Mouse (Mus musculus) left cerebral cortex, postnatal 4 days (tissue): Measurements from ENCODE around the gene Parm1. TPM values are rescaled to one million over a fixed set of nuclear protein-coding genes. Genes with fewer than 3 reads are reported as not detected.

Source experiments
- DNase-seq: peaks from one replicate; pipeline ENCODE4 v3.0.0-alpha.2; 2022
- intact Hi-C: fragments of 180-260 bp; cut with DNase I; formaldehyde crosslinking; loops from one replicate; pipeline ENCODE4 v1.15.1; 2025
- total RNA-seq, 2 experiments: library from RNA; stranded (reverse); gene quantifications; 2 replicates each; pipeline ENCODE4 v1.2.3; 2021

Gene Parm1
- total RNA-seq, 2 experiments from 2014 or later: 10.6 to 14.9 TPM

DNA sequence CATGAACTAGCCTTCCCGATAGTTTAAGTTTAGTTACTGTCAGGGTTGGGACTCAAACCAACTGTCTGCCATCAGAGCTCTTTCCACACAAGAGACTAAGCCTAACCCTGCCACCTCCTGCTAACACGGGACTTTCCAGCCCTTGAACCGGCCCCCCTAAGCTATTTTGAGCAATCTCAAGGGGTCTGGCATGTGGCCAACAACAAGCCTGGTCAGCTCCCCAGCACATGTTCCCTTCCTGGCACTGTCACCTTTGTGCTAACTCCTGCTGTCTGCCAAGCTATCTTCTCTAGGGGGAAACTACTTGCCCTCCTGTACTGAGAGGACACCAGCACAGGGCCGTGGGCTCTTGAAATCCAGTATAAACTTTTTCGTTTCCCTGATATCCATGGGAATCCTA, 112.1 kb downstream of the Parm1 start:
- DNase-seq: peak; percentile 47
- intact Hi-C loops: no loop called here

DNA sequence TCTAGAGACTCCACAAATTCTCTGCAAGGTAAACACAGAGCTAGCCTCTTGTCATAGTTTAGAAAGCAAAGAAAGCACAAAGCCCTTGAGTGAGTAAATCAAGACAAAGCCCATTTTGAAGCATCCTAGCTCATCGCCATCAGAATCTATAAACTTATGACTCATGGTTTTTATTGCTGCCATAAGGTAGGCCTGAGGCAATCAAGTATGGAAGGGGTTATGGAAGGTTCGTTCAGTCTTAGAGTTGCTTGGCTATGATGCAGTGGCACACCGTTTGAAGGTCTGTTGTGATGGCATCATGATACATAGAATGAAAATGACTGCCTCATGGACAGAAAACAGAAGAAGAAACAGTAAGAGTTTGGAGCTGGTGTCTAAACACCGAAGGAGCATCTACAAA, 133.9 kb downstream of the Parm1 start:
- intact Hi-C loops: no loop called here

DNA sequence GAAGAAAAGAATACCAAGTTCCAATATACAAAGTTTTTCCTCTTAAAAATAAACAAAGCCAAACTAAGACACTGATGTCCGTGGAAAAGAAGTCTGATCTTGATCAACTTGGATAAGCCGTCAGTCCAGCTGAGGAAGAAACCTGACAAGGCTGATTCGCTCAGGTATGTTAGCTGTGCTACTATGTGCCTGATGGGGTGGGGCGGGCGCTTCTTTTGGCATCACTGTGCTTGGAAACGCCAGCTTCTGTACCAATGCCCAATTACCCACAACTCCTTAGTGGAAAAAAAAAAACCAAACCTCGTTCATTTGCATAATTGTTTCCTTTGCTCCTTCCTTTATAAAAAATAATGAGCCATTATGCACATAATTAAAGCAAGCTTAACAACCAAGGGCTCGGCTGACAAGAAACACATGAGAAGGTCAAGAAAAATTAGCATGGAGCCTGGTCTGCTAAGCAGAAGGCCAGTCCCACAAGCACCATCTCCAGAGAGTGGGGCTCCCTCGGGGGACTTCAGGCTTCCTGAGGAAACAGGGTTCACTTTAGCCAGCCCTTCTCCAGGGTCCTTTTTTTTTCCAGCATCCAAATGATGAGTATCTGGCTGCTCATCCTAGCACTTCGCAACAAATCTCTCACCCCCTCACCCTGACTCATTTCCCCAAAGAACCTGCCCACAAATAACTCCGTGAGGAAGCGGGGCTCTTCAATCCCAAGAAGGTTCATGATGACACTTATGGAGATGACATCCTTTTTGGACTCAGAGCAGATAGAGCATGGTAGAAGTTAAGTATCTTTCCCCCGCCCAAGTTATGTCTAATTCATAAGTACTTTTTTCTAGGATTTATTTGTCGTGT, 135.9 kb downstream of the Parm1 start:
- no peak for DNase-seq
- intact Hi-C loops: no loop called here

More for the DNA sequence above, 133.9 kb downstream of the Parm1 start:
- no peak for DNase-seq

DNA sequence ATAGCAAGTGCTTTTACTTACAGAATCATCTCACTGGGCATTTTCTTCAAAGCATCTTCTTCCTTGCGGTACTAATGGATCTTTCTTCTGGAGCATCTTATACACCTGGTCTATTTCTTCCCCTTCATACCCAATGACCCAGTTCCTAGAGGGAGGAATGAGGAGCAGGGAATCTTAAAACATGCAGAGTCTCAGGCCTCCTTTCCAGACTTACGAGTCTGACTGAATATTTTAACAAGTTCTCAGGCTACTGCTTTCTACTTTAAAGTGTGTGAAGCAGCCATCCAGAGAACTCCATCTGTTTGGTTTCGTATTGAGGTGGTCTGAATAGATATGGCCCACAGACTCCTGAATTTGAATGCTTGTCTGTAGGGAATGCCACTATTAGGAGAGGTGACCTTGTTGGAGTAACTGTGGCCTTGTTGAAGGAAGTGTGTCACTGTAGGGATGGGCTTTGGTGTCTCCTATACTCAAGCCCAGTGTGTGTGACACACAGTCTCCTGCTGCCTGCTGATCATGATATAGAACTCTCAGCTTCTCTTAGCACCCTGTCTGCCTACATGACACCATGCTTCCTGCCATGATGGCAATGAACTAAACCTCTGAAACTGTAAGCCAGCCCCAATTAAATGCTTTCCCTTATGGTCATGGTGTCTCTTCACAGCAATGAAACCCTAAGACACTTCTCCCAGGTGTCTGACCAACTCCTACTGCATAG, 137.1 kb downstream of the Parm1 start:
- intact Hi-C loops: no loop called here
- DNase-seq: no peak

DNA sequence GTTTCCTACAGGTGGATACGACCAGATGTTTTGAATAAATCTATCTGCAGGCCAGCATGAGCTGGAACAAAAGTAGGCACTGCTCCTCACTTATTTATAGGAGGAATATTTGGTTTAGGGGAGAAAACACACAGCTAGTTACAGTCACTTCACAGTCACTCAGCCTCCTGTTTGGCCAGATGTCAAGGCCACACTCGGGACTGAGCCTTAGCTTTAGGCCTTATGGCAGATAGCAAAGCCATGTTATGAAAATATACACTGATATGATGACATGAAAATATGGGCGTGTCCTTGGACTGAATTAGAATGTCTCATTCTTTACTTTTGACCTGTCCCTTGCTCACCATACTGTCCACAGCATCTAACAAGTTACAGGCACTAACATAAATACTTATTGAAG, 137.8 kb downstream of the Parm1 start:
- no peak for DNase-seq
- intact Hi-C loops: no loop called here

DNA sequence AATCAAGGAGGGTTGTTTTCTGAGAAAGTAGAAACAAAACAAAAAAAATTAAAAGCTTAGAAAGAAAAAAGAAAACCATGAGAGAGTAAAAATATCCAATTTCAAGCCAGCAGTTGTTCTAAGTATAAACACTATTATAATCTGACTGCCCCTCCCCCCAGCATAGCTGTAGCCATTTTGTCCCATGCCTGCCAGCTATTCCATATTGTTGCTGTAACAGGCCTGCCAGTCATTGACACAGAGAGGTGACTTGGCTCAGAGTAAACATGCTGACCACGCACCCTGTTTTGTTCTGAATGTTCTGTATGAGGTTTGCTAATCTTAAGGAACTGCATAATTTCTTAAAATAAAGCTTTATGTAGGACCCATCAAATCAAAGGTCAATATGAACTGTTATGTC, 145.3 kb downstream of the Parm1 start:
- intact Hi-C loops: no loop called here
- no peak for DNase-seq

DNA sequence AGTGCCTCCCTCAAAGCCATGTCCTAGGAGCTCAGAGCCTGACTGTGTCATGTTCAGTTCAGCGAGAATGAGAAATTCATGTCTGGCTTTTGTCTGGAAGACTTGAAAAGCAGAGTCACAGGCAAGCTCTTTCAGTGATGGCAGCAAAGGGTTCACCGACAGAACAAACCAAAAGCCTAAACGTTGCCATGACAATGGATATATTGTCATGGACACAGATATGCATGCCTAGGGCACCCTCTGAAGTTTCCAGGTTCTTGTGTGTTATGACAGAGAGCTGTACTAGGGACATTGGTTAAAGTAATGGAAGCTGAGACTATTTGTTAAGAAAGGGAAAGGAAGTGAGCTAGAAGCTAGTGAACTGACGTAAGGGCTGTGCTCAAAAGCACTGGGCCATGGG, 149.7 kb downstream of the Parm1 start:
- DNase-seq: no peak
- intact Hi-C loops: no loop called here

DNA sequence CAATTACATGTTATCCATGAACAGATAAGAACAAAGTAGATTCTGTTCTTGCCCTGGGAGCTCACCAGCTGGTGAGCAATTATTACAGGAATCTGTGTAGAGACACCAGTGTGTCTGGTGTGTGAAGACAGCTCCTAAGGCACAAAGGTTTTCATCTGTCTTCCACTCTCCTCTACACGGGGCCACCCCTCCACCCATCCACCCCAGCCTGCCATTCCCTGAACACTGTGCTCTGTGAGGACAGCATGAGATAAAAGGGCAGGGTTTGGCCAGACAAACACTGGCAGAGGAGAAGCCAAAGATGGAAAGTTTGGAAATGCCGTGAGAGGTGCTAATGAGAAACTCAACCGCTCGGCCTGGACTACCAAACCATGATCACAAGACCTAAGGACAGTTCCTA, 151.8 kb downstream of the Parm1 start:
- intact Hi-C loops: no loop called here
- DNase-seq: no peak

Other genes with a start within 250 kb of the Parm1 start
- gene Btc, start 114.6 kb upstream of the Parm1 start, total RNA-seq: under 1 TPM in 1 of 2 experiments, not detected in 1; 0.28 TPM